Mouse (Mus musculus) megakaryocyte progenitor cell, adult 5-6 weeks (primary cell): ENCODE measurements at regions not wholly inside any gene's neighbourhood (a gene's known extent, or its start where the extent isn't known, plus 50 kb on each side); places are given as distances from the start of the nearest gene placed in this dataset.
A peak's percentile ranks its signal among the peaks of the same experiment; 100 is the strongest.

Experiments used
- ATAC-seq: replicated peaks from 2 replicates; pipeline ENCODE4 v1.8.0; 2016; ENCODE audit warnings: mild to moderate bottlenecking, moderate TSS enrichment, inconsistent platforms; ENCODE audit not compliant: poor library complexity

DNA sequence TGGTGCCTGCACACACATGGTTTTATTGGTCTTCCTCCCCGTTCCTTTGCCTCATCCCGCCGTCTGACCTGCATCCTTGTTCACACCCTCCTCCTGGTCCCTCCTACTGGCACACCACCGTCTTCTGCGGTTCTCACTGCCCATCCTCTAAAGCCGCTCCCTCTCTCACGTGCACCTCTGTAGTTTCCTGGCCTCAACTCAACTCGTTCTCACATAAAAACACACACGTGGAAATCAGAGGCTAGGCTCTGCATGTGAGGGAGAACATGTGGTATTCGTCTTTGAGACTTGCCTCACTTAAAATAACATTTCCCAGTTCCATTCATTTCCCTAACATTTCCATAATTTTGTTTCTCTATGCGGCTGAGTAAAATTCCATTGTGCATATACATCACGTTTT is 69.5 kb downstream of the Aldh8a1 start:
- ATAC-seq, result no peak

- no peak for ATAC-seq
Observed at GRCm38 (mm10) chr10:21448132-21448531, 71.0 kb downstream of the Aldh8a1 start.

DNA sequence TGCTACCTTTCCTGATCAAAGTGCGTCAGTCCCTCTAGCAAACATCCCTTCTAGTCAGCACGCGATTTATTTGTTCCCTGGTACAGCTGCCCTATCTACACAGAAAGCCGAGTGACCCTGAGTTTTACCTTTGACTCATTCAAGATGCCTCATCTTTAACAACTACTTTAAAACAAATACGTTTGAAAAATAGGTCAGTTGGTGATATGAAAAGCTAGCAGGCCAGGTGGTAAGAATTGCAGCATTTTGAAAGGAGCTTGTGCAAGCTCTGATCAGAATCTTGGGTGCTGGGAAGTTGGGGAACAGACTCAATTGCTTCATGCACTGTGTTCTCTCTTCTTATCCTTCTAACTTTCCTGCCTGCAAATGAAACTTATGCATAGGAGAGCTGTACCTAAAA is 71.9 kb downstream of the Aldh8a1 start:
- ATAC-seq, result no peak

GRCm38 (mm10) chr10:21452611-21453010 is 75.5 kb downstream of the Aldh8a1 start:
- ATAC-seq, result no peak

DNA sequence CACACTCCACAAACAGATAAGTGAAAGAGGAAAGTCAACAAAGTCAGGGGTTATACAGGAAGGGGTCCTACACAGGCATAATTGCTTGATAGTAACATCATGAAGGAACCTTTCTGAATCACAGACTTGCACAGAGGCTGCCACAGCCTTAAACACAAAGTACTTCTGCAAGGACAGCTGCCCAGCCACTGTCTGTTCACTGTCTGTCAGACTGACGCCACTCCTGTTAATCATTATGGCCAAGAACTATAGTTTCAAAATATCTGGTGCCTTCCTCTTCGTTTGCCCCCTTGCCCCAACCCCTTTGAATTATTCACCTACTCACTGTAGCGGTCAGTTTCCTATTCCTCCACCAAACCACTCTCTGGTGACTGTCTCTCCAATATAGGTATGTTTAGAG is 76.4 kb downstream of the Aldh8a1 start:
- ATAC-seq, result no peak

GRCm38 (mm10) chr10:21454153-21454552 is 77.1 kb downstream of the Aldh8a1 start:
- no peak for ATAC-seq

DNA sequence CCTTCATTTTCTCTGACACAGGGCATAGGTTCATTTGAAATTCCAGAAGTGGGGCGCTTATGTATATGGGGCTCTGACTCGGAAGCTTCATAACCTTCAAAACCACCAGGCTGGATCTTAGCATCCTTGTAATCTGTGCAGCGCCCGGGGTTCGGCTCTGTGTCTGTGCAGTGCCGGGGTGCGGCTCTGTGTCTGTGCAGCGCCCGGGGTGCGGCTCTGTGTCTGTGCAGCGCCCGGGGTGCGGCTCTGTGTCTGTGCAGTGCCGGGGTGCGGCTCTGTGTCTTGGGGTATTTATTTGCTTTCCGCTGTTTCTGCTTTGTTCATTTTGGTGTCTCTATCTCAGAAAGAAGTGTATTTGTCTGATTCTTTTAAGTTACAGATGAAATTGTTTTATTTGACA is 77.7 kb downstream of the Aldh8a1 start:
- ATAC-seq, result no peak

DNA sequence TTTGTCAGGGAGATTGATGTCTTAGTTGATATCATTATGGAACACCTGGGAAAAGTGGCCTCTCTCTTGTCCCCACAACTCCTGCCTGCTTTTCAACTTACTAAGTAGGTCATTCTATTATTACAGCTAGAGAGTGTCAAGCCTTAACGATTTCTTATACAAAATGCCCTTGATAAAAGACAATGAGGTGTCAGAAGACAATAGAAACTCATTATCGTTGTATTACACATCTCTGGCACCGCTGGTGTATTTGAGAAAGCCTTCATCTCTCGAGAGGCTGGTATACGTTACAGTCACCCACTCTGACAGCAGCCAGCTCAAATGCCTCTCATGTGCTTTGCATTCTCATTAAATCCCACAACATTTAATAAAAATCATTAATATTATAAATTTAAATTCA is 78.8 kb downstream of the Aldh8a1 start:
- ATAC-seq, result no peak

GRCm38 (mm10) chr10:21456359-21456758 is 79.3 kb downstream of the Aldh8a1 start:
- ATAC-seq, result no peak

GRCm38 (mm10) chr10:21456991-21457390 is 79.9 kb downstream of the Aldh8a1 start:
- ATAC-seq, result no peak

GRCm38 (mm10) chr10:21458608-21459007 is 81.5 kb downstream of the Aldh8a1 start:
- ATAC-seq, result peak; percentile 52; the same call in 1 of the 2 replicates

GRCm38 (mm10) chr10:21460062-21460461 is 83.0 kb downstream of the Aldh8a1 start:
- ATAC-seq, result no peak

- no peak for ATAC-seq
Observed at GRCm38 (mm10) chr10:21462915-21463314, 85.8 kb downstream of the Aldh8a1 start.

- ATAC-seq, result peak; percentile 90
Observed at GRCm38 (mm10) chr10:21465362-21465761, 88.3 kb downstream of the Aldh8a1 start.

GRCm38 (mm10) chr10:21465806-21466377 is 88.8 kb downstream of the Aldh8a1 start:
- no peak for ATAC-seq

GRCm38 (mm10) chr10:21467425-21468085 is 90.5 kb downstream of the Aldh8a1 start:
- no peak for ATAC-seq

- ATAC-seq, result no peak
Observed at GRCm38 (mm10) chr10:21468421-21468820, 91.3 kb downstream of the Aldh8a1 start.

- no peak for ATAC-seq
Observed at GRCm38 (mm10) chr10:21469961-21470360, 92.9 kb downstream of the Aldh8a1 start.

GRCm38 (mm10) chr10:21470589-21470988 is 93.5 kb downstream of the Aldh8a1 start:
- no peak for ATAC-seq

DNA sequence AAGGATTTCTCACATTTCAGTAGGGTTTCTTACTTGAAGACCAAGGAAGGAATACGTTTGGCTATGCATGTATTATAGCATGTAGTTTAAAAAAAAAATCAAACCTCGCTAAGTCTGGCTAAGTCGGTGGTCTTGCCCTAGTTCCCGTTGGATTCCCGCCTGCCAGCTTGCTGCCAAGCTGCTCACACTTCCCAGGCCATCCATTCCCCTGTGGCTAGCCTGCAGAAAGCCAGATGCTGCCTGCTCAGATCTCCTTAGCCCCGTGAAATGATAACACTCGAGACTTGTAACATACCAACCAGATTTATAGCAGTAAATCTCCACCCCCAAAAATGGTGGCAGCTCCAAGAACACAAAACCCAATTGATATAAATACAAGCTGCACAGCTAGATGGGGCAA is 97.2 kb downstream of the Aldh8a1 start:
- no peak for ATAC-seq

DNA sequence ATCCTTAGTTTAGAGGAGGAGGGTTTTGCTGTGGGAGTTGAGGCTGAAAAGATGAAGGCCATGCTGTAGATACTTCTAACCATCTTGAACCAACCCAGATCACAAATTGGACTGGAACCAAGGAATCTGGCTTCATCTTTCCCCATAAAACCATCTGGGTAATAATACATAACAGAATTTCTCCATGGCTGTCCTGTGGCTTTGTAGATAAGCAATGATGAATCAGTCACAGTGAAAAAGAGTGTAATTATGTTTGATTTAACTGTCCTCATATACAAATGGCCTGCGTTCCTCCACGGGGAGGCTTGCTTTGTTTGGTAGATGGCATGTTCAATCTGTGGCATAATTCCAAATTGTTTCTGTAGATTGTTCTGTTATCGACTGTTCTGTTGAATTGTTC is 100.9 kb downstream of the Aldh8a1 start:
- no peak for ATAC-seq

GRCm38 (mm10) chr10:21479403-21479802 is 102.3 kb downstream of the Aldh8a1 start:
- ATAC-seq, result peak; percentile 94

DNA sequence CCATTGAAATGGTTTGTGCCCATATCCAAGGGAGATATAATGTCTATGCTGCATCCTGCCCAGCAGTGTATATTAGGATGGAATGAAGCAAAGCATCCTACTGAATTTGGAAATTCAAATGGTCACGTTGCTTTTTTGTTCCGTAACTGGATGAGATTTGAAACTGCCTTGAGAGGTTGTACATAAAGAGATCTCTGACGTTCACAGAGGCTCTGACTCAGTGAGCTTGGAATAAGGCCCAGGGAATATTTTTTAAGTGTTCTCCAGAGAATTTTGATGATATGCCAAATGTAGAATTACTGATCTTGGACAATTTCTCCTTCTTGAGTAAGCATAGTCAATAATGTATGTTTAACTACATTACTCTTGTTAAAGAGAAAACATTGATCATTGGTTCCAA is 104.2 kb downstream of the Aldh8a1 start:
- ATAC-seq, result no peak
